Mouse (Mus musculus) lung, postnatal 0 days (tissue): ENCODE results near the gene Otof. TPM values are rescaled to one million over a fixed set of nuclear protein-coding genes. Genes with fewer than 3 reads are reported as not detected.

Source experiments
- ATAC-seq: fragments of 200-750 bp; cut with Nextera tagmentation; 2 replicates; pipeline ENCODE4 v1.8.0; 2017; ENCODE audit warnings: moderate library complexity
- DNase-seq: peaks from one replicate; pipeline ENCODE4 v3.0.0-alpha.2; 2016; ENCODE audit warnings: low spot score
- H3K27ac ChIP-seq: fragments of 300-500 bp; sonication (generic); 2 replicates; pipeline ENCODE4 v1.5.1; 2014; ENCODE audit warnings: antibody characterized with exemption, mild to moderate bottlenecking, low read length, mixed read lengths
- H3K27me3 ChIP-seq: fragments of 300-500 bp; sonication (generic); replicated peaks from 2 replicates; pipeline ENCODE4 v1.6.1; 2014; ENCODE audit warnings: low read length, mixed read lengths; ENCODE audit not compliant: insufficient read depth
- H3K36me3 ChIP-seq: fragments of 300-500 bp; sonication (generic); 2 replicates; pipeline ENCODE4 v1.6.1; 2014; ENCODE audit warnings: low read length, mixed read lengths; ENCODE audit not compliant: insufficient read depth
- H3K4me1 ChIP-seq: fragments of 300-500 bp; sonication (generic); 2 replicates; pipeline ENCODE4 v1.6.1; 2014; ENCODE audit warnings: antibody characterized with exemption, low read depth, low read length, mixed read lengths; ENCODE audit not compliant: insufficient read depth
- H3K4me2 ChIP-seq: fragments of 300-500 bp; sonication (generic); replicated peaks from 2 replicates; pipeline ENCODE4 v1.6.1; 2014; ENCODE audit warnings: low read depth, mild to moderate bottlenecking, low read length, moderate library complexity, mixed read lengths
- H3K4me3 ChIP-seq: fragments of 300-500 bp; sonication (generic); 2 replicates; pipeline ENCODE4 v1.5.1; 2014; ENCODE audit warnings: low read depth, low read length
- H3K9ac ChIP-seq: fragments of 300-500 bp; sonication (generic); replicated peaks from 2 replicates; pipeline ENCODE4 v1.6.1; 2014; ENCODE audit warnings: low read depth, mild to moderate bottlenecking
- H3K9me3 ChIP-seq: fragments of 300-500 bp; sonication (generic); 2 replicates; pipeline ENCODE4 v1.6.1; 2016; ENCODE audit warnings: low read length, mixed read lengths
- CTCF ChIP-seq: IDR thresholded peaks from 2 replicates; pipeline ENCODE4 v1.5.1; 2016; ENCODE audit warnings: antibody characterized with exemption, mild to moderate bottlenecking
- EP300 ChIP-seq: IDR thresholded peaks from 2 replicates; pipeline ENCODE4 v1.6.1; 2016; ENCODE audit warnings: antibody characterized with exemption, mild to moderate bottlenecking, control low read depth
- WGBS: fragments of 180-500 bp; shearing (Covaris S2); extraction: QIAGEN DNeasy Blood & Tissue Kit; methylation state at CpG from one replicate; pipeline ENCODE4 v1.1.7; 2014; 5-methylcytosine and 5-hydroxymethylcytosine counted together
- polyA plus RNA-seq: library from polyadenylated mRNA; unstranded; fragments of >200 nt; fragmentation: Nextera tagmentation; extraction: Ambion mirVana; gene quantifications from 2 replicates; pipeline ENCODE4 v1.2.1, GENCODE M21; 2015

Gene Otof
- polyA plus RNA-seq, 1 experiment from 2014 or later, result 0.12 TPM

- Histone ChIP-seq H3K4me2 (no peak overlapping the region), H3K27me3 (no peaks in the 10 kb centered on the region), H3K9me3 (no peaks in the 10 kb centered on the region), H3K27ac (no peak overlapping the region), H3K36me3 (no peaks in the 10 kb centered on the region), H3K4me1 (no peaks in the 10 kb centered on the region), H3K9ac (no peak overlapping the region), H3K4me3 (no peak overlapping the region)
- no peak for TF ChIP-seq CTCF
- TF ChIP-seq EP300, result no peak
- DNase-seq (no peak), ATAC-seq (no peak)
- WGBS, result 73% methylated on average over 11 of the region's 11 CpGs
These were observed 119.9 kb downstream of the Otof start for GRCm38 (mm10) chr5:30341601-30342365.

- no peak for TF ChIP-seq CTCF
- no peak for TF ChIP-seq EP300
- Histone ChIP-seq H3K27me3 (no peaks in the 10 kb centered on the region), H3K9me3 (no peaks in the 10 kb centered on the region), H3K4me1 (no peaks in the 10 kb centered on the region), H3K36me3 (no peaks in the 10 kb centered on the region), H3K4me3 (no peak overlapping the region), H3K27ac (no peak overlapping the region), H3K9ac (no peak overlapping the region), H3K4me2 (no peak overlapping the region)
- WGBS, result 71% methylated on average over 5 of the region's 5 CpGs
- ATAC-seq (no peak), DNase-seq (no peak)
These were observed 120.9 kb downstream of the Otof start for GRCm38 (mm10) chr5:30340815-30341214.

Other genes with a start within 250 kb of the Otof start
- 9.4 and 11.0 TPM in 2 replicates for gene Selenoi, start 229.4 kb downstream of the Otof start, polyA plus RNA-seq
- 6.5 and 8.4 TPM in 2 replicates for gene Drc1, start 180.5 kb downstream of the Otof start, polyA plus RNA-seq
- gene 1700001C02Rik, start 4.1 kb upstream of the Otof start, polyA plus RNA-seq, result 21.7 and 23.9 TPM in 2 replicates
- gene Cib4, start 83.9 kb upstream of the Otof start, polyA plus RNA-seq, result 0.26 TPM in 1 of 2 replicates, not detected in the other
- gene Kcnk3, start 126.2 kb upstream of the Otof start, polyA plus RNA-seq, result 28.6 and 35.7 TPM in 2 replicates
- 30.1 and 34.5 TPM in 2 replicates for gene Slc35f6, start 186.0 kb upstream of the Otof start, polyA plus RNA-seq
- 24.4 and 25.5 TPM in 2 replicates for gene Cenpa, start 204.8 kb upstream of the Otof start, polyA plus RNA-seq
- 1.4 and 1.6 TPM in 2 replicates for gene Dpysl5, start 249.6 kb upstream of the Otof start, polyA plus RNA-seq